Mouse (Mus musculus) testis, adult 2 months (tissue): ENCODE data around the gene Vmn1r223.

Source experiments
- CTCF ChIP-seq: fragments of 200-500 bp; IDR thresholded peaks from 2 replicates; pipeline ENCODE4 v1.5.1; 2012; ENCODE audit warnings: low read depth, mild to moderate bottlenecking, inconsistent platforms, low read length, moderate library complexity; ENCODE audit not compliant: control insufficient read depth, insufficient read depth, insufficient replicate concordance
- POLR2A ChIP-seq: fragments of 200-500 bp; IDR thresholded peaks from 2 replicates; pipeline ENCODE4 v1.6.1; 2012; ENCODE audit warnings: low read depth, mild to moderate bottlenecking, inconsistent platforms, low read length, moderate library complexity; ENCODE audit not compliant: control insufficient read depth

DNA sequence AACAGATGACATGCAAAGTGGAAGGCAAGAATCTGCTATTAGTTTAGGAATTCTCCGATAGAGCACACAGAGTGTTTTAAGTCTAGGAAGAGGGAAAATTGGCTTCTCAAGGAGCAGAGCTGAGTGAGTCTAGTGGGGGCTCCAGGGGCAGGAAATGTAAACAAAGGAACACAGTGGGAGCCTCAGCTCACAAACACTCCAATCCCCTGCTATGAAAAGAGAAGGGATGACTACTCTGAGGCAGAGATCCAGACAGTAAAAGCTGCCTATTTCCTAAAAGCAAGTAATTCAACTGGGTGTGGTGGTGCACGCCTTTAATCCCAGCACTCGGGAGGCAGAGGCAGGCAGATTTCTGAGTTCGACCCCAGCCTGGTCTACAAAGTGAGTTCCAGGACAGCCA is 32.6 kb downstream of the Vmn1r223 start:
- TF ChIP-seq CTCF (no peak), POLR2A (no peak)
